Mouse (Mus musculus) midbrain, embryonic 15.5 days (tissue): ENCODE data around the gene Mrpl53. TPM values are rescaled to one million over a fixed set of nuclear protein-coding genes. Genes with fewer than 3 reads are reported as not detected.

Experiments used
- ATAC-seq: fragments of 200-750 bp; cut with Nextera tagmentation; replicated peaks from 2 replicates; pipeline ENCODE4 v1.8.0; 2017; ENCODE audit warnings: moderate TSS enrichment
- H3K27ac ChIP-seq: fragments of 300-500 bp; sonication (generic); 2 replicates; pipeline ENCODE4 v1.5.1; 2015; ENCODE audit warnings: mild to moderate bottlenecking, inconsistent platforms
- H3K27me3 ChIP-seq: fragments of 300-500 bp; sonication (generic); replicated peaks from 2 replicates; pipeline ENCODE4 v1.6.1; 2015; ENCODE audit warnings: inconsistent platforms
- H3K36me3 ChIP-seq: fragments of 300-500 bp; sonication (generic); replicated peaks from 2 replicates; pipeline ENCODE4 v1.6.1; 2015; ENCODE audit warnings: inconsistent platforms
- H3K4me1 ChIP-seq: fragments of 300-500 bp; sonication (generic); 2 replicates; pipeline ENCODE4 v1.6.1; 2015; ENCODE audit warnings: inconsistent platforms
- H3K4me2 ChIP-seq: fragments of 300-500 bp; sonication (generic); 2 replicates; pipeline ENCODE4 v1.6.1; 2015; ENCODE audit warnings: inconsistent platforms, mild to moderate bottlenecking, moderate library complexity
- H3K4me3 ChIP-seq: fragments of 300-500 bp; sonication (generic); 2 replicates; pipeline ENCODE4 v1.5.1; 2015; ENCODE audit warnings: mild to moderate bottlenecking, inconsistent platforms
- H3K9ac ChIP-seq: fragments of 300-500 bp; sonication (generic); 2 replicates; pipeline ENCODE4 v1.6.1; 2015; ENCODE audit warnings: mild to moderate bottlenecking, inconsistent platforms
- H3K9me3 ChIP-seq: fragments of 300-500 bp; sonication (generic); 2 replicates; pipeline ENCODE4 v1.6.1; 2016; ENCODE audit warnings: inconsistent platforms
- WGBS: fragments of 180-500 bp; shearing (Covaris S2); methylation state at CpG from one replicate; pipeline ENCODE4 v1.1.7; 2015; ENCODE audit warnings: mixed read lengths; 5-methylcytosine and 5-hydroxymethylcytosine counted together
- polyA plus RNA-seq: library from polyadenylated mRNA; unstranded; fragments of >200 nt; fragmentation: Nextera tagmentation; extraction: Ambion mirVana; gene quantifications from 2 replicates; pipeline ENCODE4 v1.2.1, GENCODE M21; 2015

Gene Mrpl53
- polyA plus RNA-seq, 1 experiment from 2014 or later = 102 TPM

DNA sequence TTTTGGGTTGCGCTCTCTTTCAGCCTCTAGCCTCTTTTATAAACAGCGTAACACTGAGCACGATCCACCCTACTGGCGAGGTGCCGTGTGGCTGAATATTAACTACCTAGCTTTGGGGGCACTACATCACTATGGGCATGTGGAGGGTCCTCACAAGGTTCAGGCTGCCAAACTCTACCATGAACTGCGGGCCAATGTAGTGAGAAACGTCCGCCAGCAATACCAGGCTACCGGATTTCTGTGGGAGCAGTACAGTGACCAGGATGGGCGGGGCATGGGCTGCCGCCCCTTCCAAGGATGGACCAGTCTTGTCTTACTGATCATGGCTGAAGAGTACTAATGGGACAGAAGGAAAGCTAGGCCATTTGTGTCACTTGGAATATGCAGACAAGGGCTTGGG is 9.5 kb downstream of the Mrpl53 start:
- 88% methylated on average over 11 of the region's 11 CpGs for WGBS

DNA sequence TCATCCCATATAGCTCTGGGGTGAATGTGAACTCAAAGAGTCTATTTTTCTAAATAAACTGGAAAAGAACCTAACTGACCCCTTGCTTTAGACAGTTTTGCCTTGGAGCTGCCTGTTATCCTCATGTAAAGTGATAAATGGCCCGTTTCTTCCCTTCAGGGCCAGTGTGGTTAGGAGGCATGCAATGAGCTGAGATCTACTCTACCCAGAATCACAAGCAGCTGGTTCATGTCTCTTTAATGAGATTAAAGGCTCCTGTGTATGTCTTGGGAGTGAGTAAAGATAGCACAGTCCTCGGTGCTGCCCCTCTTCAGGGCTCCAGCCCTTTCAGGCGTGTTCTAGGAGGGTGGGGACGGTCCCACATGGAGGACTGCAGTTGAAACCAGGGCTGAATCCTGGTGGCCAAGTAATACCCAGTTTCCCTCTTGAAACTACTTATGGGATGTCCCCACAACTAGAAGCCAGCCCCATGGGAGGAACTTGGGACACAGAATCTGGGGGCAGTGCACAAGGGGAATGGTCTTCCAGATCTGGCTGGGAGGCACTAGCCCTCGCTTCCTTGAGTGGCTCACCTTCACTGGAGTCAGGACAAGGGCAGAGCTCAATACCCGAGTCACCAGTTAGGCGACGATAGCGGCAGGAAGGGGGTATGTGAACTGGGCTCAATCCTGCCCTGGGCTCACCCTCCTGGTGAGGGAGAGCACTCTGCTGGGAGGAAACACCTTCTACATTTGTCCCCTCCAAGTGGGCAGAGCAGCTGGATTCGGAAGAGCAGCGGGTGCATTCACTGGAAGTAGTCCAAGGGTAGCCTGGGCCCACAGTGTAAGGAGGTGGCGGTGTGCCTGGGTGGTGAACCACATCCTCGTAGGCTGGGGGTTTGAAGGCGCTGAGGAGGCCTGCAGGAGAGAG is 10.2 kb downstream of the Mrpl53 start:
- peak overlapping the region; percentile 86; the same call in 1 of the 2 replicates for H3K4me2 ChIP-seq
- H3K27ac ChIP-seq = no peak overlapping the region
- H3K27me3 ChIP-seq = no peaks in the 10 kb centered on the region
- ATAC-seq = no peak
- no peak overlapping the region for H3K4me3 ChIP-seq
- H3K4me1 ChIP-seq = peaks cover 71% of the 10 kb centered on the region
- H3K9me3 ChIP-seq = no peaks in the 10 kb centered on the region
- H3K36me3 ChIP-seq = peaks cover 6% of the 10 kb centered on the region; the same call in 1 of the 2 replicates
- 83% methylated on average over 14 of the region's 14 CpGs for WGBS
- H3K9ac ChIP-seq = no peak overlapping the region

More for the DNA sequence above, 9.5 kb downstream of the Mrpl53 start:
- no peak overlapping the region for H3K27ac ChIP-seq
- no peak overlapping the region for H3K4me2 ChIP-seq
- no peak overlapping the region for H3K4me3 ChIP-seq
- ATAC-seq = no peak
- peaks cover 6% of the 10 kb centered on the region; the same call in 1 of the 2 replicates for H3K36me3 ChIP-seq
- no peak overlapping the region for H3K9ac ChIP-seq
- H3K27me3 ChIP-seq = no peaks in the 10 kb centered on the region
- no peaks in the 10 kb centered on the region for H3K9me3 ChIP-seq
- peaks cover 67% of the 10 kb centered on the region for H3K4me1 ChIP-seq

DNA sequence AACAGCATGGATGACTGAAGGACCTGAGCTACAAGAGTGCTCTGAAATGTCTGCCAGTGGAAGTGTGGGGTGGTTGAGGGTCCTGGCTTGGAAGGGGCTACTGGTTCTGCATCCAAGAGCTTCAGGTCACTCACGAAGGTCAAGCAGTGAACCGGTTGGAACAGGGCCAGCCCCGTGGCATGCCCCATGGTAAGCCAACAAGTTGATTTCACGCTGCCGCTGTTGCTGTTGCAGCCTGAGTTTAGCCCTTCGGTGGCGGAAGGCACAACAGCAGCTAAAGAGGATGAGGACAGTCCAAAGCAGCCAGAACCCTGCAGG is 10.9 kb downstream of the Mrpl53 start:
- H3K4me3 ChIP-seq = peak overlapping the region; percentile 63
- peak overlapping the region; percentile 78; the same call in 1 of the 2 replicates for H3K9ac ChIP-seq
- H3K36me3 ChIP-seq = peaks cover 6% of the 10 kb centered on the region; the same call in 1 of the 2 replicates
- H3K4me2 ChIP-seq = peak overlapping the region; percentile 86
- H3K4me1 ChIP-seq = peaks cover 73% of the 10 kb centered on the region
- no peaks in the 10 kb centered on the region for H3K27me3 ChIP-seq
- no peaks in the 10 kb centered on the region for H3K9me3 ChIP-seq
- no peak for ATAC-seq
- peak overlapping the region; percentile 1; the same call in 1 of the 2 replicates for H3K27ac ChIP-seq
- WGBS = 54% methylated on average over 7 of the region's 7 CpGs

DNA sequence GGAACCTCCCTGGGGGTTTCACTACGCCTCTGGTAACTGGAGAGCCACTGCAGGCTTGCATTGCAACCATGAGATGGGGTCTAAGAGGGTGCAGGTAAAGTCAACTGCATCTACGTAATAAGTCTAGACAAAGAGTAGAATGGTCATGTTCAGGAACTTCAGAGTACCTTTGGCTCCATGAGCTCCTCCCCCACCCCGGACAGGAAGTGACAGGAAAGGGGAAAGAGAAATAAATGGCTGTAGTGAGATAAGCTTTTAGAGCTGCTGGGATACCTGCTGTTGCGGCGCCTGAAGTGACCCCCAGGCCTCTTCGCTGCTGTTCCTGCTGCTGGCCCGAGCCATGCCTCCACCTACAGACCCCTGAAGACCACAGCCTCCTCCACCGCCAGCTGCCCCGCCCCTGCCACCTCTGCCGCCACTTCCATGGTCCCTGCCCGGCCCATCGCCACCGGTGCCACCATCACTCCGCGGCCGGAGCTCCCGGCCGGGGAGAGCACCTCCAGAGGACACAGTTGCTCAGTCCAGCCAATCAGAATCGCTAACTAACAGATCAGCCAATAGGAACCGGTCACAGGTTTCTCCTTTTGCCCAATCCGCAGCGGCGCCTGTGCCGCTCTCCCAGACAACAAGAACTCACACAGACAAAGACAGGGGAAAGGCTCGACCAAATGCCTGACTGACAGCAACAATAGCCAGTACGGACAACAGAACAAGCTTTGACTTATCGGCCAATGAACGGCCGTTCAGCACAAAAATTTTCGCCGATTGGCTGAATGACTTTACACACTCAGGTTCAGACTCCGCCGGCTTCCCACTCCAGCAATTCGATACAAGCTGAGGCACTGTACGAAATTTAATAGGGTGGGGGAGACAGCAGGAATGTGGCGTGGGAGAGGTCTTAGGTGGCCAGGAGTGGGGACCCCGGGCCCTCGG is 12.4 kb downstream of the Mrpl53 start, which contains the start of gene Wbp1:
TSS of gene Wbp1 (minus strand) at position 630 of the 933 bp plus-strand sequence.
- H3K4me3 ChIP-seq = peak within 1 kb of the TSS; percentile 63
- ATAC-seq = peak; percentile 95
- H3K4me1 ChIP-seq = peaks cover 71% of the 10 kb centered on the region
- under 1% methylated on average over 38 of the region's 38 CpGs for WGBS
- H3K9ac ChIP-seq = peak within 1 kb of the TSS; percentile 78
- H3K27me3 ChIP-seq = no peaks in the 10 kb centered on the region
- H3K36me3 ChIP-seq = peaks cover 6% of the 10 kb centered on the region; the same call in 1 of the 2 replicates
- H3K27ac ChIP-seq = peak within 1 kb of the TSS; percentile 93
- no peaks in the 10 kb centered on the region for H3K9me3 ChIP-seq
- peak within 1 kb of the TSS; percentile 94 for H3K4me2 ChIP-seq

DNA sequence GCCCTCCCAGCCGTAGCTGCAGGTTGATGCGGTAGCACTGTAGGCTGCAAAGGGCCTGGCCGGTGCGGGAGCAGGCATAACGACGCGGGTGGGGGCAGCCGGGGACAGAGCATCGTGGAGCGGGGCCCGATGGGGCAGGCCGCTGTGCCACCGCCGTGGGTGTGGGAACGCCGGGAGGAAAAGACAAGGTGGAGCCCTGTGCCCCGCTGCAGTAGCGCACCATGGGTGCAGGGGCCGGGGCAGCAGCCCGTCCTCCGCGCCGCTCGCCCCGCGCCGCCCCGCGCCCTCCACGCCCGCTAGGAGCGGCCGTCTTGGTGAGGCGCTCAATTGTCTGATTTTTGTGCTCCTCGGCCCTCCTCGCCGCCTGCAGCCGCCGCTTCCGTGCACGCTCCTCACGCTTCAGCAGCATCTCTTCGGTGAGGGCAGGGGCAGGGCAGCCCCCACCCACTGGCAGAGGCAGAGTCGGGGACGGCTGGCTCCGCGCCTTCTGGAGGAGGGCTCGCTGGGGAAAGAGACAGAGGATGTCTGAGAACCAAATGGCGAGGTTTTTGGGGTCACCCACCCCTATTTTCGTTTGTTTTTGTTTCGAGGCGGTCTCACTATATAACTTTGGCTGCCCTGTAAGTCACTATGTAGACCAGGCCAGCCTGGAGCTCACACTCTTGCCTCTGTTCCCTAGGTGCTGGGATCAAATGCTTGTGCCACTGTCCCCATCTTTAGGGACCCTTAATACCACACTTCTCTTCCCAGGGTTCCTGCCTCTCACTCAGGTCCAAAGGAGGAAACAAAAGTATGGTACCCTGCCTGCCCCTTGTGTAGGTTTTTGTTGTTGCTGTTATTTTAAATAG is 13.2 kb downstream of the Mrpl53 start:
- Histone ChIP-seq H3K4me3 (peak overlapping the region; percentile 63), H3K9ac (peak overlapping the region; percentile 69), H3K27ac (peak overlapping the region; percentile 93), H3K9me3 (no peaks in the 10 kb centered on the region), H3K27me3 (no peaks in the 10 kb centered on the region), H3K36me3 (peaks cover 6% of the 10 kb centered on the region; the same call in 1 of the 2 replicates), H3K4me1 (peaks cover 62% of the 10 kb centered on the region), H3K4me2 (peak overlapping the region; percentile 94)
- ATAC-seq = peak; percentile 5
- WGBS = under 1% methylated on average over 52 of the region's 52 CpGs

GRCm38 (mm10) chr6:83122961-83123360 is 14.1 kb downstream of the Mrpl53 start:
- no peak for ATAC-seq
- Histone ChIP-seq H3K4me1 (peaks cover 55% of the 10 kb centered on the region), H3K36me3 (0 out of 2 replicates have a peak, but pooled peaks cover 2% of the 10 kb centered on the region), H3K27me3 (no peaks in the 10 kb centered on the region), H3K27ac (no peak overlapping the region), H3K4me3 (no peak overlapping the region), H3K4me2 (peak overlapping the region; percentile 94), H3K9ac (no peak overlapping the region), H3K9me3 (no peaks in the 10 kb centered on the region)
- WGBS = 78% methylated on average over 5 of the region's 5 CpGs

DNA sequence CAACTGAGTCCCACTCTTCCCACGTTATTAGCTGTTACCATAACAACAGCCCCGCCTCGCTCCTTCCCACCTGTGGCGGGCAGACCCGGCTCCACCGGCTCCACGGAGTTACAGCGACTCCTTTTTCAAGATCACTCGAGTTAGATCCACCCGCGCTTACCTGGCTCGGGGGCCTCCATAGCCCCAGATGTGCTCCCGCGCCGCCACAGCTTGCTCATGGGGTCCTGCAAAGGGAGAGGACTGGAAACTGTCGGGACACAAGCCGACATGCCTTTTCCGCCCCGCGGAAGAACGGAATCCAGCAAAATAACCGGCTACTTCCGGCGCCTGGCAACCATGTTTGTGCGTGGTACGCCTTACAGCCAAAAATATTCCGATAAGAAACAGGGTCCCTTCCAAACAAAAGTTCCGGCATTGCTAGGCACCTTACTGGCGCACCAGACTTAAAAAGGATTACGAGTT is 16.0 kb downstream of the Mrpl53 start:
- peak overlapping the region; percentile 64 for H3K27ac ChIP-seq
- peak overlapping the region; percentile 89 for H3K4me3 ChIP-seq
- under 1% methylated on average over 30 of the region's 30 CpGs for WGBS
- H3K36me3 ChIP-seq = no peaks in the 10 kb centered on the region
- no peaks in the 10 kb centered on the region for H3K27me3 ChIP-seq
- ATAC-seq = peak; percentile 7
- H3K9ac ChIP-seq = peak overlapping the region; percentile 58
- H3K4me2 ChIP-seq = peak overlapping the region; percentile 73
- no peaks in the 10 kb centered on the region for H3K9me3 ChIP-seq
- H3K4me1 ChIP-seq = peaks cover 39% of the 10 kb centered on the region

- Histone ChIP-seq H3K9me3 (no peaks in the 10 kb centered on the region), H3K4me2 (peak within 1 kb of the TSS; percentile 73), H3K4me1 (peaks cover 34% of the 10 kb centered on the region), H3K27ac (peak within 1 kb of the TSS; percentile 64), H3K9ac (peak within 1 kb of the TSS; percentile 58), H3K36me3 (no peaks in the 10 kb centered on the region), H3K27me3 (no peaks in the 10 kb centered on the region), H3K4me3 (peak within 1 kb of the TSS; percentile 89)
- no peak for ATAC-seq
- WGBS = 22% methylated on average over 5 of the region's 5 CpGs
Measured at GRCm38 (mm10) chr6:83125331-83125730, 16.5 kb downstream of the Mrpl53 start, which contains the start of gene Ino80b. Gene Ino80b (minus strand): TSS chr6:83125431.

DNA sequence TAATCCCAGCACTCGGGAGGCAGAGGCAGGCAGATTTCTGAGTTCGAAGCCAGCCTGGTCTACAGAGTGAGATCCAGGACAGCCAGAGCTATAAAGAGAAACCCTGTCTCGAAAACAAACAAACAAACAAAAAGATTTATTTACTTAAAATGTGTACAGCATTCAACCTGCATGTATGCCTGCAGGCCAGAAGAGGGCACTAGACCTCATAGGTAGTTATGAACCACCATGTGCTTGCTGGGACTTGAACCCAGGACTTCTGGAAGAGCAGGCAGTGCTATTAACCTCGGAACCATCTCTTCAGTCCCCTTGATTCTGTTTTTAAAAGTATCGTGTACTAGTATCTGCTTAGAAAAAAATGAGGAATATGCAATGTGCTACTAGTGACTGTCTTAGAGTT is 18.6 kb downstream of the Mrpl53 start:
- Histone ChIP-seq H3K27me3 (no peaks in the 10 kb centered on the region), H3K4me3 (no peak overlapping the region), H3K9me3 (no peaks in the 10 kb centered on the region), H3K4me1 (peaks cover 23% of the 10 kb centered on the region), H3K27ac (no peak overlapping the region), H3K36me3 (no peaks in the 10 kb centered on the region), H3K4me2 (no peak overlapping the region), H3K9ac (no peak overlapping the region)
- no peak for ATAC-seq
- WGBS = 96% methylated on average over 5 of the region's 5 CpGs

GRCm38 (mm10) chr6:83131469-83132034 is 22.7 kb downstream of the Mrpl53 start:
- H3K4me3 ChIP-seq = no peak overlapping the region
- H3K27me3 ChIP-seq = peaks cover 6% of the 10 kb centered on the region; the same call in 1 of the 2 replicates
- H3K9me3 ChIP-seq = no peaks in the 10 kb centered on the region
- no peaks in the 10 kb centered on the region for H3K36me3 ChIP-seq
- H3K27ac ChIP-seq = no peak overlapping the region
- no peak for ATAC-seq
- H3K4me2 ChIP-seq = no peak overlapping the region
- WGBS = 82% methylated on average over 6 of the region's 6 CpGs
- no peak overlapping the region for H3K9ac ChIP-seq
- peaks cover 9% of the 10 kb centered on the region for H3K4me1 ChIP-seq
